Mouse (Mus musculus): ENCODE data around the gene Acacb. TPM values are rescaled to one million over a fixed set of nuclear protein-coding genes. Genes with fewer than 3 reads are reported as not detected.

The Acacb gene
- total RNA-seq, 2 experiments from 2014 or later = 3.8 to 4.7 TPM

DNA sequence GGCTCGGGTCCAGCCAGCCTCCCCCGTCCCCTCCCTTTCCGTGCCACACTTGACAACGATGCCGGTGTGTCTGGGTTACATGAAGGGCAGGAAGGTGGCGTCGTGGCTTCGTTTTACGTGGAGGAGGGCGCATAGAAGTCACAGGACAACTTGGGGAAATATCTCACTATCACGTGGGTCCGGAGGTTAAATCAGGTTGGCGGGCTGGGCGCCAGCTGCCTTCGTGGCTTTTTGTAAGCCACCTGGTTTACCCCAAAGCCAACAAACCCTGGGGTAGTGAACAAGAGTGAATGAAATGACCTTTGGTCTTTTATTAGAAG, 14.9 kb upstream of the Acacb start:
- intact Hi-C loops (cut with DNase I) = no loop called here
- DNase-seq (ENCODE audit: low spot score in 2 of 2) = peak; percentile 21 to 39

DNA sequence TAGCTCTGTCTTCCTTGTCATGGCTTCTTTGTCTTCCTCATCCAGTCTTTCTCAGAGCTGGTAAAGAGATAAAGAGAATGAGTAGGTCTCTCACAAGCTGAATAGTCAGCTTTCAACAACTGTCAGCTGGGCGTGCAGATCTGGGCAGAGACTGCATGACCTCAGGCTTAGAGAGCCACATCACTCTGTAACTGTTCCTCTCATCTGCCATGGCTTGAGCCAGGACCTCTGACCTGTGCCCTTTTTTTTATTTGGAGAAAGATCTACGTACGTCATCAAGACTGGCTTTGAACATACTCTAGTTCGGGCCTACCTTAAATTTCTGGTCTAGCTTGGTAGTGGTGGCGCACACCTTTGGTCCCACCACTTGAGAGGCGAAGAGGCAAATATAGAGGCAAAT, 13.5 kb upstream of the Acacb start:
- DNase-seq (ENCODE audit: low spot score in 2 of 2) = no peak
- intact Hi-C loops (cut with DNase I) = no loop called here

DNA sequence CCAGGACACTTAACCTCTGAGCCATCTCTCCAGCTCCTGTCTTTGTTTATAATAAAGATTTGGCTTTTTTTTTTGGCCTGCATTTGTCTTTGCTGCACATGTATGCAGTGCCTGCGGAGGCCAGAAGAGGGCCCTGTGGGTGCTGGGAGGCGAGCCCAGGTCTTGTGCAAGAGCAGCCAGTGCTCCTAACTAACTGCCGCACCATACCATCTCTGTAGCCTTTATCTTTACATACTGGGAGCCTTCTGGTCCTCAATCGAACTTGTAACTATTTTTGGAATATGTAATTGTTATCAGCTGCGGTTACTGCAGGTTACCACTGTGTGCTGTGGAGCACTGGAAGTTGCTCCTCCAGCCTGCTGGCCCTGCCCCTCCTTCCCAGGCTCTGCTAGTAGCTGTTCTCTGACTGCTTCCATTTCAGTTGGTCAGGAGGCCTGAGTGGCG, 12.2 kb upstream of the Acacb start:
- peak; percentile 38 to 50 for DNase-seq (ENCODE audit: low spot score in 2 of 2)
- intact Hi-C loops (cut with DNase I) = no loop called here

DNA sequence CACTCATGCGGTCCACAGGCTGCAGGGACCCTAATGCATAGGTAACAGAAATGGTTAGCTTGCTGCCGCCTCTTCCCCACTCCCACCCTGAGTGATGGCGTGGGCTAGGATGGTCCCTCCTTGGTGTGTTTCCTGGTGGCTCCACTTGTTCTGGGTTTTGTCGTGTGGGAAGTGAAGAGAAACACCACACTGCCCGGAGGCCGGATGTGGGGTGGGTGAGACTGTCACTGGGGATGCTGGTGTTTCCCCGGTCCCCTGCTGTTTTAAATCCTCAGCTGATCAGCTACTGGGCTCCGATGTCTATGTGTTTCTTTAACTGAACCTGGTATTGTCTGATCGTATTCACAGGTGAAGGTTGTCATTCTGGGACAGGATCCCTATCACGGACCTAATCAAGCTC, 10.8 kb upstream of the Acacb start:
- no peak for DNase-seq (ENCODE audit: low spot score in 2 of 2)
- intact Hi-C loops (cut with DNase I) = no loop called here

DNA sequence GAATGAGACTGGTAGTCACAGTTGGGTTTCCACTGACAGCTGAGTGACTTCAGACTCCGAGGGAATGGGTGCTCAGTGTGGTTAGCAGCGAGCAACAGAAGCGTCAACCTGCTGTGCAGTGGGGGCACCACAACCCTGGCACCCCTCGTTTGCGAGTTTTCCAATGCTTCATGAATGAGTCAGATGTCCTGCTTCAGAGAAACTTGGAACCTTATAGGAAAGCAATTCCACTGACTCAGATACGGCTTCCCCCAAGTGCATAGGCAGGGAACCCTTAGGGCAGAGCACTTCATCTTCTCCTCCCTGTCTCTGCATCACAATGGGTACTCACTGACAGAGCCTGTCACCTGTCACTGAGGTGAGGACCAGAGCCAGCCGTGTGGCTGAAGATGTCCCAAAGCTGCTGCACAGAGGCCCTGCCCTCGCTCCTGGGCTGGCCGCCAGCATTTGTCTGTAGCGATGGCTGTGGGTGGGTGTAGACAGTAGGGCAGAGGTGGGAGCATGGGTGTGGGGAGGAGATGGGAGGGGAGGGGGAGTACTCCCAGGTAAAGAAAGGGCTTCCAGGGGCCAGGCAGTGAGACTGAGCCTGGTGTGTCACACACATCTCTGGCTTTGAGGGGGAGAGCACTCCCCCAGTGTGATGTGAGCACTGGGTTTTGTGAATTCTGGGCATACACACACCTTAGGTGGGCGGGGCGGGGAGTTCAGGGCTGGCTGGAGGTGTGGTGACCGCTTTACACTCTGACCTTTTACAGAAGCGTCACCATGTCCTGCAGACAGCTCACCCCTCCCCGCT, 8.7 kb upstream of the Acacb start:
- intact Hi-C loops (cut with DNase I) = no loop called here
- no peak for DNase-seq (ENCODE audit: low spot score in 2 of 2)

DNA sequence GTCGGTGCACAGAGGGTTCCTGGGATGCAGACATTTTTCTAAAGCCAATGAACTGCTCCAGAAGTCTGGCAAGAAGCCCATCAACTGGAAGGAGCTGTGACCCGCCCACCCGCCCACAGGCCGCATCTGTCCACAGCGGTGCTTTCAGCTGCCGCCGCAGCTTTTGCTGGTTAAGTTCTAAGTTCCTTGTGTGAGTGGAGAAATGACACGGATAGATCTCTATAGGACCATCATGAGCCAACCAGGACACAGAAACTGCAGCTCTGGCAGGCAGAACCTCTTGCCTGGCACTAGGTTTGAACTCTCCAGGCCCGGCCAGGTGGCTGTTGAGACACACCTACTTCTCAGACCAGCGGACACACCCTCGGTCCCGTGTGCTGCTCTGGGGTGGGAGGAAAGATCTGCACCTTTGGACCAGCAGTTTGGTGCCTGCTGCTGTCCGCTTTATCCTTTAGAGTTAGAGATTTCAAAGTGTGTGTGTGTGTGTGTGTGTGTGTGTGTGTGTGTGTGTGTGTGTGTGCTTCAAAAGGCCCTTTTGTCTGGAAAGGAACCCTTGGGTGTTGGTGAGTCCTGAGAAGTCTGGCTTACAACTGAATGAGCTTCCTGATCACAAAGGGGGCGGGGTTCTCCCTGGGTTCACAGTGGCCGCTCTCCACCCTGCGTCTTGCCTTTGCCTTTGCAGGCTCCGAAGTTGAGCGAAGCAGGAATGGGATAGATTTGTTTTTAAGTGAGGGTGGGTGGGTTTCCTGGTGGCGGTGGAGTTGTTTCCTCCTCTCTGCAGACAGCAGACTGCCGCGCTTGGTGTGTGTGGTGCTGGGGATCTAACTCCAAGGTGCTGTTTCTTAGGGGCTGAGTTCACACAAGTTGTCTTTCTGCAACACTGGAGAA, 7.8 kb upstream of the Acacb start:
- no peak for DNase-seq (ENCODE audit: low spot score in 2 of 2)
- intact Hi-C loops (cut with DNase I) = no loop called here

DNA sequence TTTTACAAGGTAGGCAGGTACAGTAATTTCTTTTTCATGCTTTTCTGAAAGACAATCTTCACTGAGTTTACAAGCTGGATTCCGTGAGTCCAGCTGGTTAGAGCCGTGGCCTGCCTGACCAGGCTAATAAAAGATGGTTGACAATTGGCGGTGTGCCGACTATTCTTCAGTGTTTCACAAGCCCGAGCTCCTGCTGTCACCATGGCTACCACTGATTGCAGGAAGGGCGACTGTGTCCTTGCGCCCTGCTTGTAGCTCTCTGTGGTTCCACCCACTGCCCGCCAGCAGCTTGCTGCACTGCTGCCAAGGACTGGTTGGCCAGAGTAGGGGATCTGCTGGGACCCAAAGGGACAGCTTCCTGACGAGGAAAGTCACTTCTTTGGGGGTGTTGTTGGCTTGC, 7.2 kb upstream of the Acacb start:
- intact Hi-C loops (cut with DNase I) = no loop called here
- peak; percentile 80 to 88 for DNase-seq (ENCODE audit: low spot score in 2 of 2)

DNA sequence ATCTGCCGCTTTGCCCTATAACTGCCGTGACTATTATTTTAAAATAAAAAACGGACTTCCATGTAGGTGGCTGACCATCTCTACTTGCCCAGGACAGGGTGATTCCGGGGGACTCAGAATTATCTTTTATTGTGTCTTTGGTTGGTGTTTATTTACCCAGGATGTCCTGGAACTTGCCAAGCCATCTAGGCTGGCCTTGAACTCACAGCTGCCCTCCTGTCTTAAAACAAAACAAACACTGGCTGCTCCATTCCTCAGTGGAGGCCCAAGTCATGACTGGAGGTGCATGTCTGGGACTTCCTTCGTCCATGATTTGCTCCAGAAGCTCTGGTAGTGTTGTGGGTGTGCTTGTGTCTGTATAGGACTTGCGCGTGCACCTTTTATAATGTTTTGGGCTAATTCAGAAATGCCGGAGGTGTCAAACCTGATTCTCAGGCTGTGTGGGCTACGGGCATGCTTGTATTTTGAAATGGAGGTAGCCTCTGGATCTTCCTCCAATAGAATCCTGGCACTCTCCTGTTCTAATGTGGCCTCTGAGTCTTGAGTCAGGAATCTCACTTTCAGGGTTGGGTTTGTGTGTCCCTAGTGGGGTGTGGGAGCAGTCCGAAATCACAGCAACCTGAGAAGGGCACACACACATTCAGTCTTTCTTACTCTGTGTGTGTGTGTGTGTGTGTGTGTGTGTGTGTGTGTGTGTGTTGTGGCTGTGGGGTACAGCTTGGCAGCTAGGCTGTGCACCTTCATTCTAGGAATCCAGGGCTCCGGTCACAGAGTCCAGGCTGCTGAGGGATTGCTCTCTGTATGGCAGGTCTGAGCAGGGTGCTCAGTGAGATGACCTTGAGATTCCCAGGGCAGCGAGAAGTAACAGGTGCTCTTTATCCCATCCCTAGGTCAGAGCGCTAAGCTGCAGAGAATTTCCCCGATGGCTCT, 973 bp downstream of the Acacb start:
- intact Hi-C loops (cut with DNase I) = no loop called here
- DNase-seq (ENCODE audit: low spot score in 2 of 2) = no peak

DNA sequence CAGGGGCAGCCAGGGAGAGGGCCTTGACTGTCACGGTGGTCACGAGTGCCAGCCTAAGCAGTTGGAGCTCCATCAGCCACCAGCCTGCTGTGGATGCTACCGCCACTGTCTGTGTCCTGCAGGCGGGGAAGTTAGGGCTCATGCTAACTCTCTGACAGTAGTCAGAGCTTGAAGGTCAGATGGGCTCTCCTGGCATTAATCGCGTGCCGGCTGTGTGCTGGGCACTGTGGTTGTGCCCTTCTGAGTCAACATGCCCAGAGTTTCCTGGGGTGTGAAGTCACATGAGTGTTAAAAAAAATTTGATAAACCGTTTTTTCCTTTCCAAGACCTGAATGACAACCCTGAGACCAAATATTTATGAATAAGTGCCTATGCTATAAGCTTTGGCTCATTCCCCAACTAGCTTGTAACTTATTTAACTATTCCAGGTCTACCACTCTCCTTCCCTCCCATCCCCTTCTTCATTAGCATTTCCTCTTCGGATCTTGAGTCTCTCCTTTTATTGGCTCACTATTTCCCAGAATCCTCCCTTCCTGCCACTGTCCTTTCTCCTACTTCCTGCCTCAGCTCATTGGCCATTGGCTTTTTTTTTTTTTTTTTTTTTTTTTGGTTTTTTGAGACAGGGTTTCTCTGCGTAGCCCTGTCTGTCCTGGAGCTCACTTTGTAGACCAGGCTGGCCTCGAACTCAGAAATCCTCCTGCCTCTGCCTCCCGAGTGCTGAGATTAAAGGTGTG, 6.2 kb downstream of the Acacb start:
- intact Hi-C loops (cut with DNase I) = no loop called here
- no peak for DNase-seq (ENCODE audit: low spot score in 2 of 2)

DNA sequence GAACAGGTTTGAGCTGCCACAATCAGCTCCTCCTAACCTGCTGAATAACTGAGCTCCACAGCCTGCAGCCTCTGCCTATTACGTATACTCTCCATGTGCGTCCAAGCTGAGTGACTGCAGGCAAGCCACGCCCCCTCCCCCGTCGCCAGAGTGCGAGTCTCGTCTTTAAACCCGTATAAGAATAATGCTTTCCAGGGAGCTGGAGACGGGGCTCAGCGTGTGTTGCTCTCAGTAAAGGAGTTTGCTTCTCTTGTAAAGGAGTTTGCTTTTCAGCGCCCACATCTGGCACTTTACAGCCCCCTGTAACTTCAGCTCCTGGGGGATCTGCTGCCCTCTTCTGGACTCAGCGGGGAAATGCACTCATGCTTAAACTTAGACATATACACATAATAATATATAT, 7.2 kb downstream of the Acacb start:
- DNase-seq (ENCODE audit: low spot score in 2 of 2) = no peak
- intact Hi-C loops (cut with DNase I) = no loop called here

DNA sequence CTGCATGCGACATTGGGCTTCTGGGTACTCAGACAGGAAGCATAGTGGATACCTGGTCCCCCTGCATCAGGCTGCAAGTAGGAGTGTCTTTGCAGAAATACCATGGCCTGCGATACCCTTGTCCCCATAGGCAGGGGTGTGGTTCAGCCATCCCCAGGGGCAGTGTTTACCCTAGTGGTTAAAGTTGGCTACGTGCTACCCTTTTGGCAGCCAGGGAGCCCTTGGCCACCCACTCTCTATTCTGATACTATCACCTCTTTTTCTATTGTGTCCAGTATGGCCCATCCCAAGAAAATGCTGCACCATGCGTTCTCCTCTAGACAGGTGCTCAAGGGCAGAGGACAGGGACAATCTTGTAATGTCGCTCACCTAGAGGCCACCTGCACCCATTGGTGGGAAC, 8.4 kb downstream of the Acacb start:
- DNase-seq (ENCODE audit: low spot score in 2 of 2) = no peak
- intact Hi-C loops (cut with DNase I) = no loop called here

DNA sequence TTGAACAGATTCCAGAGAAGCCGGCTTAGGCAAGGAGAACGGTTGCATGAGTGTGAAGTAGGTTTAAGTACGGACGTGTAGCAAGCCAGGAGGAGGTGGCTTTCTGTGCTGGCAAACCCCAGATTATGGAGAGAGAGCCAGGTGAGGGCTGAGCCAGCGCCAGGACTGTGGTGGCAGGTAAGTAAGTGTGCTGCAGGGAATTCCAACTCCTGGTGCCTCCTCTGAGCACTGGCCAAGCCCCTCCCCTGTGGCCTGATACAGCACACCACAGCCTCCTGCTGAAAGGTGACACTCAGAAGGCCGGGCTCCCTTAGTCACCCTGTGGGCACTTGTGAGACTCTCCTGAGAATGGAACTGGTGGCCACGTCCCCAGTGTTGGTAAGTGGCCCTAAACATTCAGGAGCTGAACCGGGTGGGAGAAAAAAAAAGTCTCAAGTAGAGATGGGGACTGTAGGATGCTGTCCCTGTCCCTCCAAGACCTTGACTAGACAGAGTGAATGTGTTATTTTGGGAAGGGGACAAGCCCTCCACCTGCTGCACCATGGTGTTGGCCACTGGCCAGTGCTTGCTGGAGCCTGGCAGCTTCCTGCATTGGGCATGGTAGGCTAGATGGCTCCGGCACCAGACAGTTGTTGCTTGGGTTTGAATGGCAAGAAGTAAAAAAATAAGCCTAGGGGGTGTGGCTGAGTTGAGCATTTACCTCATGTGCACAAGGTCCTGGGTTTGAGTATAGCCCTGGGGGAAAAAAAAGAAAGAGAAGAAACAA, 9.0 kb downstream of the Acacb start:
- DNase-seq (ENCODE audit: low spot score in 2 of 2) = no peak
- intact Hi-C loops (cut with DNase I) = no loop called here

DNA sequence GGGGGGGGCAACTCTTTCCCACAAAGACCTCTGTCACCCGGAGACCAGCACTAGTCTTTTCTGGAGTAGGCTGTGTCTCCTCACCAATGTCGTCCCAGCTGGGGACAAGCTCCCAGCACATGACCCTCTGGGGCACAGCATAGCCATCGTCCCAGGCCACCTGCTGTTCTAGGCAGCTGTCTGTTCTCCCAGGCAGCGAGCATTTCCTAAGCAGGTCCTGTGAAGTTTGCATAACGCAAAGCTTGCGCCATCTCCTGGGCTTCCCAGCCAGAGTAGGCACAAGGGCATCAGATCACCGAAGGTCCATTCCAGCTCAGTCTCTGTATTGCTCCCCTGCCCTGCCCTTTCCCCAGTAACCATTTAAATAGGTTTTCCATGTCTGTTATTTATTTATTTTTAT, 10.9 kb downstream of the Acacb start:
- DNase-seq (ENCODE audit: low spot score in 2 of 2) = no peak
- intact Hi-C loops (cut with DNase I) = no loop called here

DNA sequence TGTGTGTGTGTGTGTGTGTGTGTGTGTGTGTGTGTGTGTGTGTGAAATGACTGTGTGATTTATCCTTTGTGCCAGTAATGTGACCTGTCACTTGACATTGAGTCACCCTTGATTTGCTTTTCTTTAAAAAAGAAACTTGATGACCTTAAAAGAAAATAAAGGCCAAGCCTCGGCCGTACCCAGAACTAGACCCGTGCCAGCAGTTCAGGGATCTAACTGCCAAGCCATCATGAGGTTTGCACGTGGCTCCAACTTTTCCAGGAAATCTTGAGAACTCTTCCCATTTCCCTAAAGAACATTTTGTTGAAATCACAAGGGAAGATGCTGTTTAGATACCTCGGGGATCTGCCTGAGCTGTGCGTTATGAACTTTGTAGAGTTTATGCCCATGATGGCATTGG, 15.1 kb downstream of the Acacb start:
- no peak for DNase-seq (ENCODE audit: low spot score in 2 of 2)
- intact Hi-C loops (cut with DNase I) = no loop called here

DNA sequence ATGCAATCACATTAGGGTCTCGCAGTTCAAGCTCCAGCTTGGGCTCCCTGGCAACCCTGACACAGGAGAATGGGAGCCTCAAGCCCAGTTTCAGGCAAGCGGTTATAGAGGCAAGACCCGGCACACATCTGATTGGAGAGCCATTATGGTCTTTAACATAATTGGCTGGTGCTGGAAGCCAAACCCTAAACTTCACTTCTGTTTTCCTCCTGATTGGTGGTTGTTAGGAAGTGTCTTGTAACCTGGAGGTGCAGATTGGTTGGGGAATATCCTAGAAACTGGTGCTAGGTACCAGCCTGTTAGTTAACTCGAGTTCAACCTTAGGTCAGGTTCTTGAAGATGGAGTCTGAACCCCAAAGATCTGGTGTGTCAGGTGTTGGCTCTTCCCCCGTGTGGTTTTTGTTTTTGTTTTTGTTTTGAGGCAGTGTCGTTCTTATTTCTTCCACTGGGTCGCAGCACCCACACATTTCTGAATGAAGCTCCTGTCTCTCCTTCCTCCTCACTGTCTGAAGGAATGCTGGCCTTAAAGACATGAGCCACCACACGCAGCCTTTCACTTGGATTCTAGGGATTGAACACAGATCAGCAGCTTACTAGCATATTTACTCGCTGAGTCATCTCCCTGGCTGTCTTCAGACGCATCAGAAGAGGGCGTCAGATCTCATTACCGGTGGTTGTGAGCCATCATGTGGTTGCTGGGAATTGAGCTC, 15.9 kb downstream of the Acacb start:
- intact Hi-C loops (cut with DNase I) = no loop called here

DNA sequence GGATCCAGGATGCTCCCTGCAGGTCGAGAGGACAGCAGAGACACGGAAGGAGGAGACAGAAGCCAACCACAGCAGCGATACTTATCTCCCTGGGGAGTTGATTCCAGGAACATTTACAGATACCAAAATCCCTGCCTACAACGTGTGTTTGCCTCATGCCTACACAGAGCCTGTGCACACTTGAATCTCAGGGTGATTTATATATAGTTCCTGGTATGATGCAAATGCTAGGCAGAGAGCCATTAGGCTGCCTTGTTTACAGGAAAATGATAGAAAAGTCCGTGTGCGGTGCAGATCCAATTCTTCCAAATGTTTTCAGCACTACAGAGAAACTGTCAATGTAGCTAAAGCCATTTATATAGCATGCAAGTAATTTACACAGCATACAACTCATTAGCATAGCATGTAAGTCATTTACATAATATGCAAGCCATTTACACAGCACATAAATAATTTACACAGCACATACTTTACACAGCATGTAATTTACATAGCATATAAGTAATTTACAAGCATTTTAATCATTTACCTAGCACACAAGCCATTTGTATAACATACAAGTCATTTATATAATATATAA, 16.9 kb downstream of the Acacb start:
- peak; percentile 32 to 62 for DNase-seq (ENCODE audit: low spot score in 2 of 2)
- intact Hi-C loops (cut with DNase I) = no loop called here

More for the DNA sequence above, 15.9 kb downstream of the Acacb start:
- no peak for DNase-seq (ENCODE audit: low spot score in 2 of 2)

DNA sequence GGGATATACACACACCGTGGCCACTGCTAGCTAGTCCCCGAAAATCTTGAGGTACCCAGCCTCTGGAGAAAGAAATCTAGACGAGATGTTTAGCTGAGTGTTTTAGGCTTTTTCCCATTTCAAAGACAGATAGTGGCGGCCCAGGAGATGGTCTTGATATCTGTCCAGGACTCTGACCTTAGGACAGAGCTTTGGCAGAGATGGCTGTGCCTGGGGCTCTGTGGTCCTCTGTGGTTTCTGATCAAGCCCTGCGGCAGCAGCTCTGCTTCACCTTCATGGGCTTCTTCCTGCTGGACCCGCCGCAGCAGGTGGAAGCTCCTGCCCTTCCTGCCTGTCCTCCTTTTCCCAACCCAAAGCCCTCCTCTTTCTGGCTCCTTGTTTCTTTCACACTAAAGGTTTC, 24.0 kb downstream of the Acacb start:
- intact Hi-C loops (cut with DNase I) = loop anchor here (10.0 kb wide), 1 partner anchor 134 kb away; no protein-coding TSS in a partner anchor
- DNase-seq (ENCODE audit: low spot score in 2 of 2) = no peak

Data from left cerebral cortex, postnatal 14 days (tissue).